Mouse (Mus musculus) liver, embryonic 15.5 days (tissue): Measurements from ENCODE around the gene Ptgir. TPM values are rescaled to one million over a fixed set of nuclear protein-coding genes. Genes with fewer than 3 reads are reported as not detected.

Source experiments
- ATAC-seq: fragments of 200-750 bp; cut with Nextera tagmentation; 2 replicates; pipeline ENCODE4 v1.8.0; 2017; ENCODE audit warnings: moderate number of reproducible peaks, mild to moderate bottlenecking, moderate library complexity; ENCODE audit not compliant: insufficient read depth
- H3K27ac ChIP-seq: fragments of 300-500 bp; sonication (generic); replicated peaks from 2 replicates; pipeline ENCODE4 v1.5.1; 2015; ENCODE audit warnings: mild to moderate bottlenecking, inconsistent platforms
- H3K27me3 ChIP-seq: fragments of 300-500 bp; sonication (generic); 2 replicates; pipeline ENCODE4 v1.6.1; 2015; ENCODE audit warnings: mild to moderate bottlenecking, inconsistent platforms
- H3K36me3 ChIP-seq: fragments of 300-500 bp; sonication (generic); replicated peaks from 2 replicates; pipeline ENCODE4 v1.6.1; 2015; ENCODE audit warnings: moderate library complexity, mild to moderate bottlenecking, inconsistent platforms
- H3K4me1 ChIP-seq: fragments of 300-500 bp; sonication (generic); replicated peaks from 2 replicates; pipeline ENCODE4 v1.6.1; 2015; ENCODE audit warnings: inconsistent platforms
- H3K4me2 ChIP-seq: fragments of 300-500 bp; sonication (generic); 2 replicates; pipeline ENCODE4 v1.6.1; 2015; ENCODE audit warnings: moderate library complexity, mild to moderate bottlenecking, inconsistent platforms
- H3K4me3 ChIP-seq: fragments of 300-500 bp; sonication (generic); replicated peaks from 2 replicates; pipeline ENCODE4 v1.5.1; 2015; ENCODE audit warnings: mild to moderate bottlenecking, inconsistent platforms
- H3K9ac ChIP-seq: fragments of 300-500 bp; sonication (generic); 2 replicates; pipeline ENCODE4 v1.6.1; 2015; ENCODE audit warnings: moderate library complexity, mild to moderate bottlenecking, inconsistent platforms
- H3K9me3 ChIP-seq: fragments of 300-500 bp; sonication (generic); replicated peaks from 2 replicates; pipeline ENCODE4 v1.6.1; 2016; ENCODE audit warnings: inconsistent platforms
- WGBS: fragments of 180-500 bp; shearing (Covaris S2); methylation state at CpG from one replicate; pipeline ENCODE4 v1.1.7; 2015; ENCODE audit warnings: mixed read lengths; ENCODE audit not compliant: insufficient replicate concordance; 5-methylcytosine and 5-hydroxymethylcytosine counted together
- polyA plus RNA-seq: library from polyadenylated mRNA; unstranded; fragments of >200 nt; fragmentation: Nextera tagmentation; extraction: Ambion mirVana; gene quantifications from 2 replicates; pipeline ENCODE4 v1.2.1, GENCODE M21; 2015

Ptgir gene
- polyA plus RNA-seq, 1 experiment from 2014 or later = 1.2 TPM

DNA sequence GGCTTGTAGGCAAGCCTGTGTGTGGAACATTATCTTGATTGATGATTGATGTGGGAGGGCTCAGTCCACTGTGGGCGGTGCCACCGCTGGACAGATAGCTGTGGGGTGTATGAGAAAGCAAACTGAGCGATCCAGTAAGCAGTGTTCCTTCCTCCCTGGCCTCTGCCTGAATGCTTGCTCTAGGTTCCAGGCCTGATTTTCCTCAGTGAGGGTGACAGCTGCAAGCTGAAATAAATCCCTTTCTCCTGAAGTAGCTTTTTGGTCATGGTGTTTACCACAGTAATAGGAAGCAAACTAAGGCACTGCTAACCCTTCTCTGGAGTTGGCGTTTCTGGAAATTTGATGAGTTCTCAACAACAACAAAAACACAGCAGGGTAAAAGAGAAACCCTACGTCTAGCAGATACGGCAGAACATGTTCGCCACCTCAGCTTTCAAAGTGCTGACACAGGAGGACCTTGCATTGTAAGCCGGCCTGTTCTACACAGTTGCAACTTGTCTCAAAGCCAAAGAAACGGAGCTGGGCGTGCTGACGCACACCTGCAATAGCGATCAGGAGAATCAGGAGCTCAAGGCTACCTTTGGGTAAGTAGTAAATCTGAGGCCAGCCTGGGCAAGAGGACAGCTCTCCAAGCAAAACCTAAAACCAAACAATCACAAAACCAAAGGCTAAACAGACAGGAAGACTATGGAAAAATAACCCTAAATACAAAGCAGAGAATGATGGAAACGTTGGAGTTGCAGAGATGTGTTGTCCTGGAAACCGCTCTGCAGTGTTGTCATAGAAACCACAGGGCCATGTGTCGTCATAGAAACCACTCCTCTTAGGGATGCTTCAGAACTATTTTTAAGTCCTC, 50.3 kb downstream of the Ptgir start:
- Histone ChIP-seq H3K9me3 (no peaks in the 10 kb centered on the region), H3K4me2 (no peak overlapping the region), H3K4me1 (no peaks in the 10 kb centered on the region), H3K36me3 (no peaks in the 10 kb centered on the region), H3K9ac (no peak overlapping the region), H3K4me3 (no peak overlapping the region), H3K27ac (no peak overlapping the region), H3K27me3 (peaks cover 7% of the 10 kb centered on the region; the same call in 1 of the 2 replicates)
- ATAC-seq = no peak
- WGBS = 61% methylated on average over 15 of the region's 15 CpGs

DNA sequence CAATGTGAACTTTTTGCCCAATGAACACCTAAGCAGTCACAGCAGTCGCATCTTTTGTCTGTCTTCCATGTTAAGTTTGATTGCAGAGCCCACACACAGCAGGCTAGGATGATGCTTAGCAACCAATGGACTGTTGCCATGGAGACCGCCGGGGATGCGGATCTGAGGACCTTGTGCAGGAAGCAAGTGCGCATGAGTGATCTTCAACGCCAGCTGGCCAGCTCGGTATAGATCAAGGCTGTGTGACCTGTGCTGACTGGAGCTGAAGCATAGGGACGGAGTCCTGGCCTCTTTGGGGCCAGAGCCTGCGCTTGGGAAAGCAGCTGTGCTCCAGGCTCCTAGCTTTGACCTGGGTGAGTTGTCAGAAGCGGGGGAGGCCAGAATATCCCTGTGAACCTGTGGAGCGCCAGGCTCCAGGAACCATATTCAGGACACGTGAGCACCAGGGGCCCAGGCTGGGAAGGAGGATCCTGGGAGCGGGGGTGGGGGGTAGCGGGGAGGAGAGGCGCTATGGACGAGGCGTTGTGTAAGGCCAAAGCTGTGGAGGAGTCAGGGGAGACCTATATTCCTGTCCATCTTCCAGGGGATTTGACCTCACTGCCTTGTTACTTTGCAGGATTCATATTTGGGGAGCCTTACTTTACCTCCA, 53.4 kb downstream of the Ptgir start, which contains the start of gene Pnmal1:
Pnmal1 (plus strand) TSS at position 141 of the 649 bp plus-strand sequence.
- WGBS = 34% methylated on average over 17 of the region's 17 CpGs
- no peaks in the 10 kb centered on the region for H3K36me3 ChIP-seq
- no peak within 1 kb of the TSS for H3K9ac ChIP-seq
- H3K27me3 ChIP-seq = peaks cover 7% of the 10 kb centered on the region; the same call in 1 of the 2 replicates
- H3K4me2 ChIP-seq = no peak within 1 kb of the TSS
- H3K27ac ChIP-seq = no peak within 1 kb of the TSS
- ATAC-seq = no peak
- H3K4me1 ChIP-seq = no peaks in the 10 kb centered on the region
- H3K4me3 ChIP-seq = no peak within 1 kb of the TSS
- H3K9me3 ChIP-seq = no peaks in the 10 kb centered on the region

Other genes with a start within 250 kb of the Ptgir start
- gene Ceacam15, start 230.8 kb upstream of the Ptgir start, polyA plus RNA-seq = not detected in 2 replicates
- not detected in 2 replicates for gene Ceacam9, start 184.6 kb upstream of the Ptgir start, polyA plus RNA-seq
- 162 and 176 TPM in 2 replicates for gene Ap2s1, start 168.1 kb upstream of the Ptgir start, polyA plus RNA-seq
- gene Slc1a5, start 125.2 kb upstream of the Ptgir start, polyA plus RNA-seq = 120 and 144 TPM in 2 replicates
- 30.9 and 37.8 TPM in 2 replicates for gene Strn4, start 90.6 kb upstream of the Ptgir start, polyA plus RNA-seq
- 8.2 and 9.0 TPM in 2 replicates for gene Fkrp, start 89.8 kb upstream of the Ptgir start, polyA plus RNA-seq
- 3.2 and 3.8 TPM in 2 replicates for gene Prkd2, start 63.6 kb upstream of the Ptgir start, polyA plus RNA-seq
- gene Dact3, start 31.2 kb upstream of the Ptgir start, polyA plus RNA-seq = 0.14 and 0.17 TPM in 2 replicates
- gene Gng8, start 14.7 kb upstream of the Ptgir start, polyA plus RNA-seq = 0.13 TPM in 2 replicates
- gene Calm3, start 17.6 kb downstream of the Ptgir start, polyA plus RNA-seq = 79.0 and 83.9 TPM in 2 replicates
- gene Pnmal2, start 38.2 kb downstream of the Ptgir start, polyA plus RNA-seq = 0.44 and 0.60 TPM in 2 replicates
- gene Pnmal1, start 53.2 kb downstream of the Ptgir start, polyA plus RNA-seq = 0.05 TPM in 1 of 2 replicates, not detected in the other
- 0.06 TPM in 1 of 2 replicates, not detected in the other for gene Gm42372, start 76.6 kb downstream of the Ptgir start, polyA plus RNA-seq
- gene Ccdc8, start 86.2 kb downstream of the Ptgir start, polyA plus RNA-seq = 3.7 and 3.9 TPM in 2 replicates
- 43.2 and 45.3 TPM in 2 replicates for gene Ppp5c, start 121.4 kb downstream of the Ptgir start, polyA plus RNA-seq
- 31.4 and 37.5 TPM in 2 replicates for gene Hif3a, start 155.9 kb downstream of the Ptgir start, polyA plus RNA-seq
- 0.13 and 0.24 TPM in 2 replicates for gene Psg16, start 167.6 kb downstream of the Ptgir start, polyA plus RNA-seq
- 0.03 TPM in 1 of 2 replicates, not detected in the other for gene Ceacam3, start 243.8 kb downstream of the Ptgir start, polyA plus RNA-seq